Mouse (Mus musculus): ENCODE measurements around the gene Rps6ka2.
"Not testable (repeated sequence)": the region's sequence is repeated elsewhere in the genome, so short reads cannot be mapped to it uniquely, and the experiment has no call there.

The Rps6ka2 gene

GRCm38 (mm10) chr17:7169627-7170303 lies at the start of gene Rps6ka2:
Gene Rps6ka2, plus strand, starts transcription at chr17:7170115.
- peak; percentile 98 for DNase-seq (ENCODE audit: low spot score)

GRCm38 (mm10) chr17:7120835-7121234 lies 49.1 kb upstream of the Rps6ka2 start:
- not testable (repeated sequence) for DNase-seq (ENCODE audit: low spot score)

- not testable (repeated sequence) for DNase-seq (ENCODE audit: low spot score)
Observed at GRCm38 (mm10) chr17:7122554-7122953, 47.4 kb upstream of the Rps6ka2 start.

GRCm38 (mm10) chr17:7126475-7126874 lies 43.4 kb upstream of the Rps6ka2 start:
- not testable (repeated sequence) for DNase-seq (ENCODE audit: low spot score)

- DNase-seq (ENCODE audit: low spot score): not testable (repeated sequence)
Observed at GRCm38 (mm10) chr17:7134002-7134401, 35.9 kb upstream of the Rps6ka2 start.

GRCm38 (mm10) chr17:7135277-7135676 lies 34.6 kb upstream of the Rps6ka2 start:
- not testable (repeated sequence) for DNase-seq (ENCODE audit: low spot score)

- no peak for DNase-seq (ENCODE audit: low spot score)
Observed at GRCm38 (mm10) chr17:7138186-7138925, 31.6 kb upstream of the Rps6ka2 start.

GRCm38 (mm10) chr17:7140399-7141174 lies 29.3 kb upstream of the Rps6ka2 start:
- DNase-seq (ENCODE audit: low spot score): no peak

GRCm38 (mm10) chr17:7142367-7142766 lies 27.5 kb upstream of the Rps6ka2 start:
- no peak for DNase-seq (ENCODE audit: low spot score)

GRCm38 (mm10) chr17:7143885-7144518 lies 25.9 kb upstream of the Rps6ka2 start:
- DNase-seq (ENCODE audit: low spot score): peak; percentile 53

GRCm38 (mm10) chr17:7145373-7146058 lies 24.4 kb upstream of the Rps6ka2 start:
- DNase-seq (ENCODE audit: low spot score): no peak

- DNase-seq (ENCODE audit: low spot score): no peak
Observed at GRCm38 (mm10) chr17:7146479-7146878, 23.4 kb upstream of the Rps6ka2 start.

- no peak for DNase-seq (ENCODE audit: low spot score)
Observed at GRCm38 (mm10) chr17:7147920-7148321, 22.0 kb upstream of the Rps6ka2 start.

- DNase-seq (ENCODE audit: low spot score): no peak
Observed at GRCm38 (mm10) chr17:7149328-7150195, 20.4 kb upstream of the Rps6ka2 start.

- DNase-seq (ENCODE audit: low spot score): no peak
Observed at GRCm38 (mm10) chr17:7151446-7152100, 18.3 kb upstream of the Rps6ka2 start.

GRCm38 (mm10) chr17:7152662-7153061 lies 17.3 kb upstream of the Rps6ka2 start:
- DNase-seq (ENCODE audit: low spot score): no peak

GRCm38 (mm10) chr17:7163955-7164354 lies 6.0 kb upstream of the Rps6ka2 start:
- peak; percentile 63 for DNase-seq (ENCODE audit: low spot score)

GRCm38 (mm10) chr17:7165524-7165923 lies 4.4 kb upstream of the Rps6ka2 start:
- no peak for DNase-seq (ENCODE audit: low spot score)

GRCm38 (mm10) chr17:7168961-7169626 lies 821 bp upstream of the Rps6ka2 start:
- DNase-seq (ENCODE audit: low spot score): peak; percentile 86
